Mouse (Mus musculus): Measurements from ENCODE around the gene Twist2. TPM values are rescaled to one million over a fixed set of nuclear protein-coding genes. Genes with fewer than 3 reads are reported as not detected.
A peak's percentile ranks its signal among the peaks of the same experiment; 100 is the strongest.

The Twist2 gene
- polyA plus RNA-seq, 1 experiment from 2014 or later, result 7.8 TPM

GRCm38 (mm10) chr1:91802406-91803121 lies 1.3 kb downstream of the Twist2 start:
- H3K4me2 ChIP-seq, result peak overlapping the region; percentile 81; the same call in 1 of the 2 replicates
- WGBS, result 5% methylated on average over 30 of the region's 30 CpGs
- peaks cover 17% of the 10 kb centered on the region for H3K4me1 ChIP-seq (ENCODE audit: control insufficient read depth, insufficient read depth, low read length)
- H3K36me3 ChIP-seq (ENCODE audit: control insufficient read depth, insufficient read depth, low read length), result no peaks in the 10 kb centered on the region
- no peak overlapping the region for H3K27ac ChIP-seq (ENCODE audit: low read depth, low read length)
- H3K9me3 ChIP-seq (ENCODE audit: control insufficient read depth, low read length), result no peaks in the 10 kb centered on the region
- no peak for ATAC-seq (ENCODE audit: low FRiP score)
- peak; percentile 89 for DNase-seq (ENCODE audit: low spot score, missing footprints)
- H3K4me3 ChIP-seq (ENCODE audit: low read depth, low read length), result peak overlapping the region; percentile 44; the same call in 1 of the 2 replicates
- H3K27me3 ChIP-seq (ENCODE audit: control insufficient read depth, insufficient read depth, low read length), result peaks cover 45% of the 10 kb centered on the region
- no peak overlapping the region for H3K9ac ChIP-seq (ENCODE audit: low read length)

GRCm38 (mm10) chr1:91803416-91803815 lies 2.2 kb downstream of the Twist2 start:
- Histone ChIP-seq H3K27ac (ENCODE audit: low read depth, low read length) (no peak overlapping the region), H3K4me1 (ENCODE audit: control insufficient read depth, insufficient read depth, low read length) (peaks cover 17% of the 10 kb centered on the region), H3K9ac (ENCODE audit: low read length) (no peak overlapping the region), H3K27me3 (ENCODE audit: control insufficient read depth, insufficient read depth, low read length) (peaks cover 45% of the 10 kb centered on the region), H3K4me2 (no peak overlapping the region), H3K36me3 (ENCODE audit: control insufficient read depth, insufficient read depth, low read length) (no peaks in the 10 kb centered on the region), H3K9me3 (ENCODE audit: control insufficient read depth, low read length) (no peaks in the 10 kb centered on the region), H3K4me3 (ENCODE audit: low read depth, low read length) (no peak overlapping the region)
- ATAC-seq (ENCODE audit: low FRiP score), result no peak
- no peak for DNase-seq (ENCODE audit: low spot score, missing footprints)
- WGBS, result 79% methylated on average over 6 of the region's 6 CpGs

GRCm38 (mm10) chr1:91816067-91816466 lies 14.8 kb downstream of the Twist2 start:
- no peaks in the 10 kb centered on the region for H3K36me3 ChIP-seq (ENCODE audit: control insufficient read depth, insufficient read depth, low read length)
- H3K4me2 ChIP-seq, result no peak overlapping the region
- no peak overlapping the region for H3K4me3 ChIP-seq (ENCODE audit: low read depth, low read length)
- no peak overlapping the region for H3K27ac ChIP-seq (ENCODE audit: low read depth, low read length)
- H3K4me1 ChIP-seq (ENCODE audit: control insufficient read depth, insufficient read depth, low read length), result no peaks in the 10 kb centered on the region
- H3K9me3 ChIP-seq (ENCODE audit: control insufficient read depth, low read length), result no peaks in the 10 kb centered on the region
- DNase-seq (ENCODE audit: low spot score, missing footprints), result peak; percentile 51
- WGBS, result 77% methylated on average over 3 of the region's 3 CpGs
- ATAC-seq (ENCODE audit: low FRiP score), result no peak
- no peak overlapping the region for H3K9ac ChIP-seq (ENCODE audit: low read length)
- H3K27me3 ChIP-seq (ENCODE audit: control insufficient read depth, insufficient read depth, low read length), result no peaks in the 10 kb centered on the region

- no peak overlapping the region for H3K9ac ChIP-seq (ENCODE audit: low read length)
- no peak overlapping the region for H3K4me2 ChIP-seq
- no peak for DNase-seq (ENCODE audit: low spot score, missing footprints)
- H3K4me3 ChIP-seq (ENCODE audit: low read depth, low read length), result no peak overlapping the region
- H3K36me3 ChIP-seq (ENCODE audit: control insufficient read depth, insufficient read depth, low read length), result no peaks in the 10 kb centered on the region
- H3K27me3 ChIP-seq (ENCODE audit: control insufficient read depth, insufficient read depth, low read length), result no peaks in the 10 kb centered on the region
- H3K4me1 ChIP-seq (ENCODE audit: control insufficient read depth, insufficient read depth, low read length), result no peaks in the 10 kb centered on the region
- WGBS, result 46% methylated on average over 6 of the region's 6 CpGs
- ATAC-seq (ENCODE audit: low FRiP score), result no peak
- H3K9me3 ChIP-seq (ENCODE audit: control insufficient read depth, low read length), result no peaks in the 10 kb centered on the region
- no peak overlapping the region for H3K27ac ChIP-seq (ENCODE audit: low read depth, low read length)
These were observed 15.3 kb downstream of the Twist2 start for GRCm38 (mm10) chr1:91816571-91816970.

- H3K9ac ChIP-seq (ENCODE audit: low read length), result no peak overlapping the region
- ATAC-seq (ENCODE audit: low FRiP score) (no peak), DNase-seq (ENCODE audit: low spot score, missing footprints) (no peak)
- WGBS, result 59% methylated on average over 9 of the region's 9 CpGs
- no peak overlapping the region for H3K4me2 ChIP-seq
- H3K36me3 ChIP-seq (ENCODE audit: control insufficient read depth, insufficient read depth, low read length), result no peaks in the 10 kb centered on the region
- H3K9me3 ChIP-seq (ENCODE audit: control insufficient read depth, low read length), result no peaks in the 10 kb centered on the region
- H3K4me1 ChIP-seq (ENCODE audit: control insufficient read depth, insufficient read depth, low read length), result no peaks in the 10 kb centered on the region
- no peak overlapping the region for H3K4me3 ChIP-seq (ENCODE audit: low read depth, low read length)
- no peaks in the 10 kb centered on the region for H3K27me3 ChIP-seq (ENCODE audit: control insufficient read depth, insufficient read depth, low read length)
- no peak overlapping the region for H3K27ac ChIP-seq (ENCODE audit: low read depth, low read length)
These were observed 18.0 kb downstream of the Twist2 start for GRCm38 (mm10) chr1:91819237-91819636.

- Histone ChIP-seq H3K4me2 (no peak overlapping the region), H3K9ac (ENCODE audit: low read length) (no peak overlapping the region), H3K4me1 (ENCODE audit: control insufficient read depth, insufficient read depth, low read length) (no peaks in the 10 kb centered on the region), H3K4me3 (ENCODE audit: low read depth, low read length) (no peak overlapping the region), H3K27ac (ENCODE audit: low read depth, low read length) (no peak overlapping the region), H3K27me3 (ENCODE audit: control insufficient read depth, insufficient read depth, low read length) (no peaks in the 10 kb centered on the region), H3K36me3 (ENCODE audit: control insufficient read depth, insufficient read depth, low read length) (no peaks in the 10 kb centered on the region), H3K9me3 (ENCODE audit: control insufficient read depth, low read length) (no peaks in the 10 kb centered on the region)
- ATAC-seq (ENCODE audit: low FRiP score), result no peak
- no peak for DNase-seq (ENCODE audit: low spot score, missing footprints)
- 85% methylated on average over 10 of the region's 10 CpGs for WGBS
These were observed 19.3 kb downstream of the Twist2 start for GRCm38 (mm10) chr1:91820531-91820930.

- no peaks in the 10 kb centered on the region for H3K27me3 ChIP-seq (ENCODE audit: control insufficient read depth, insufficient read depth, low read length)
- no peaks in the 10 kb centered on the region for H3K4me1 ChIP-seq (ENCODE audit: control insufficient read depth, insufficient read depth, low read length)
- H3K4me3 ChIP-seq (ENCODE audit: low read depth, low read length), result no peak overlapping the region
- H3K9ac ChIP-seq (ENCODE audit: low read length), result no peak overlapping the region
- WGBS, result 85% methylated on average over 4 of the region's 4 CpGs
- ATAC-seq (ENCODE audit: low FRiP score) (no peak), DNase-seq (ENCODE audit: low spot score, missing footprints) (peak; percentile 67)
- H3K4me2 ChIP-seq, result no peak overlapping the region
- H3K9me3 ChIP-seq (ENCODE audit: control insufficient read depth, low read length), result no peaks in the 10 kb centered on the region
- no peaks in the 10 kb centered on the region for H3K36me3 ChIP-seq (ENCODE audit: control insufficient read depth, insufficient read depth, low read length)
- no peak overlapping the region for H3K27ac ChIP-seq (ENCODE audit: low read depth, low read length)
These were observed 21.1 kb downstream of the Twist2 start for GRCm38 (mm10) chr1:91822316-91822824.

- Histone ChIP-seq H3K36me3 (ENCODE audit: control insufficient read depth, insufficient read depth, low read length) (no peaks in the 10 kb centered on the region), H3K4me3 (ENCODE audit: low read depth, low read length) (no peak overlapping the region), H3K9ac (ENCODE audit: low read length) (no peak overlapping the region), H3K27ac (ENCODE audit: low read depth, low read length) (no peak overlapping the region), H3K4me1 (ENCODE audit: control insufficient read depth, insufficient read depth, low read length) (no peaks in the 10 kb centered on the region), H3K27me3 (ENCODE audit: control insufficient read depth, insufficient read depth, low read length) (no peaks in the 10 kb centered on the region), H3K4me2 (no peak overlapping the region), H3K9me3 (ENCODE audit: control insufficient read depth, low read length) (no peaks in the 10 kb centered on the region)
- 81% methylated on average over 3 of the region's 3 CpGs for WGBS
- no peak for ATAC-seq (ENCODE audit: low FRiP score)
- DNase-seq (ENCODE audit: low spot score, missing footprints), result peak; percentile 77
These were observed 22.3 kb downstream of the Twist2 start for GRCm38 (mm10) chr1:91823530-91823929.

- Histone ChIP-seq H3K4me3 (ENCODE audit: low read depth, low read length) (no peak overlapping the region), H3K27me3 (ENCODE audit: control insufficient read depth, insufficient read depth, low read length) (no peaks in the 10 kb centered on the region), H3K4me1 (ENCODE audit: control insufficient read depth, insufficient read depth, low read length) (no peaks in the 10 kb centered on the region), H3K9me3 (ENCODE audit: control insufficient read depth, low read length) (no peaks in the 10 kb centered on the region), H3K36me3 (ENCODE audit: control insufficient read depth, insufficient read depth, low read length) (no peaks in the 10 kb centered on the region), H3K27ac (ENCODE audit: low read depth, low read length) (no peak overlapping the region), H3K4me2 (no peak overlapping the region), H3K9ac (ENCODE audit: low read length) (no peak overlapping the region)
- peak; percentile 77 for DNase-seq (ENCODE audit: low spot score, missing footprints)
- ATAC-seq (ENCODE audit: low FRiP score), result no peak
- 92% methylated on average over 7 of the region's 7 CpGs for WGBS
These were observed 22.7 kb downstream of the Twist2 start for GRCm38 (mm10) chr1:91823951-91824350.

Measured in midbrain, embryonic 11.5 days (tissue).